Mouse (Mus musculus): ENCODE results near the gene Atg13. TPM values are rescaled to one million over a fixed set of nuclear protein-coding genes. Genes with fewer than 3 reads are reported as not detected.
"Not testable (repeated sequence)": the region's sequence is repeated elsewhere in the genome, so short reads cannot be mapped to it uniquely, and the experiment has no call there.

Gene Atg13
- 10 to 100 TPM; 22.2 to 23.7 TPM for total RNA-seq (2021)
- long read RNA-seq, experiment 1, transcript Atg13-202 (16 exons, 3,551 nt) = major isoform, 7 of 21 reads
- long read RNA-seq, experiment 1, partial matches to known transcripts = 3 of 21 reads
- long read RNA-seq, experiment 1, other reads (novel, unspliced or antisense) = 9 of 21 reads
- long read RNA-seq, experiment 2, transcript Atg13-202 (16 exons, 3,551 nt) = major isoform, 7 of 31 reads
- long read RNA-seq, experiment 2, partial matches to known transcripts = 8 of 31 reads
- long read RNA-seq, experiment 2, other reads (novel, unspliced or antisense) = 16 of 31 reads

GRCm38 (mm10) chr2:91710272-91711234 lies at the start of gene Atg13, which contains the start of gene Harbi1:
TSS of gene Atg13 (minus strand) at chr2:91710576.
TSS of gene Harbi1 (plus strand) at chr2:91710852.
- peak; percentile 93 for DNase-seq

- DNase-seq = peak; percentile 54
These were observed 39.5 kb upstream of the Atg13 start for GRCm38 (mm10) chr2:91749811-91750261.

GRCm38 (mm10) chr2:91744686-91745085 lies 34.3 kb upstream of the Atg13 start:
- no peak for DNase-seq

- DNase-seq = no peak
These were observed 29.2 kb upstream of the Atg13 start for GRCm38 (mm10) chr2:91739586-91739985.

GRCm38 (mm10) chr2:91735221-91735620 lies 24.8 kb upstream of the Atg13 start:
- DNase-seq = no peak

GRCm38 (mm10) chr2:91729971-91730821 lies 19.8 kb upstream of the Atg13 start, which contains the start of gene Ambra1:
TSS of gene Ambra1 (plus strand) at chr2:91730134.
- DNase-seq = peak; percentile 74

- DNase-seq = no peak
These were observed 19.2 kb upstream of the Atg13 start for GRCm38 (mm10) chr2:91729571-91729970.

- no peak for DNase-seq
These were observed 16.6 kb upstream of the Atg13 start for GRCm38 (mm10) chr2:91727011-91727410.

- not testable (repeated sequence) for DNase-seq
These were observed 15.1 kb upstream of the Atg13 start for GRCm38 (mm10) chr2:91725476-91725875.

GRCm38 (mm10) chr2:91724716-91725115 lies 14.3 kb upstream of the Atg13 start:
- DNase-seq = no peak

- DNase-seq = no peak
These were observed 13.6 kb upstream of the Atg13 start for GRCm38 (mm10) chr2:91723951-91724350.

GRCm38 (mm10) chr2:91723382-91723781 lies 13.0 kb upstream of the Atg13 start:
- DNase-seq = no peak

GRCm38 (mm10) chr2:91718276-91718675 lies 7.9 kb upstream of the Atg13 start:
- DNase-seq = no peak

GRCm38 (mm10) chr2:91714921-91715320 lies 4.5 kb upstream of the Atg13 start:
- no peak for DNase-seq

- no peak for DNase-seq
These were observed 1.0 kb upstream of the Atg13 start for GRCm38 (mm10) chr2:91711256-91711925.

GRCm38 (mm10) chr2:91708361-91708760 lies 2.0 kb downstream of the Atg13 start:
- DNase-seq = no peak

- no peak for DNase-seq
These were observed 3.9 kb downstream of the Atg13 start for GRCm38 (mm10) chr2:91706456-91706855.

- DNase-seq = no peak
These were observed 4.6 kb downstream of the Atg13 start for GRCm38 (mm10) chr2:91705736-91706135.

GRCm38 (mm10) chr2:91701366-91701765 lies 9.0 kb downstream of the Atg13 start:
- DNase-seq = no peak

- DNase-seq = no peak
These were observed 11.2 kb downstream of the Atg13 start for GRCm38 (mm10) chr2:91699225-91699624.

- no peak for DNase-seq
These were observed 14.2 kb downstream of the Atg13 start for GRCm38 (mm10) chr2:91696225-91696590.
